Mouse (Mus musculus): ENCODE measurements around the gene Klhl18. TPM values are rescaled to one million over a fixed set of nuclear protein-coding genes. Genes with fewer than 3 reads are reported as not detected.

The Klhl18 gene
- polyA plus RNA-seq, 1 experiment from 2014 or later = 9.3 TPM

- H3K4me3 ChIP-seq (ENCODE audit: low read length) = no peak overlapping the region
- no peaks in the 10 kb centered on the region for H3K27me3 ChIP-seq (ENCODE audit: insufficient read depth, low read length)
- ATAC-seq (ENCODE audit: low FRiP score, low TSS enrichment) = no peak
- H3K36me3 ChIP-seq (ENCODE audit: insufficient read depth, low read length) = no peaks in the 10 kb centered on the region
- 85% methylated on average over 7 of the region's 7 CpGs for WGBS
- peaks cover 3% of the 10 kb centered on the region; the same call in 1 of the 2 replicates for H3K9me3 ChIP-seq (ENCODE audit: low read length)
- H3K9ac ChIP-seq (replicated peaks; ENCODE audit: low read length) = no peak overlapping the region
- H3K4me2 ChIP-seq (replicated peaks; ENCODE audit: low read depth, low read length) = no peak overlapping the region
- no peak overlapping the region for H3K27ac ChIP-seq (ENCODE audit: low read length)
- H3K4me1 ChIP-seq (ENCODE audit: insufficient read depth, low read length) = no peaks in the 10 kb centered on the region
Observed at GRCm38 (mm10) chr9:110462321-110462720, 14.2 kb downstream of the Klhl18 start.

GRCm38 (mm10) chr9:110460884-110461815 is 15.3 kb downstream of the Klhl18 start:
- H3K27me3 ChIP-seq (ENCODE audit: insufficient read depth, low read length) = no peaks in the 10 kb centered on the region
- no peak overlapping the region for H3K4me2 ChIP-seq (replicated peaks; ENCODE audit: low read depth, low read length)
- H3K27ac ChIP-seq (ENCODE audit: low read length) = no peak overlapping the region
- no peak overlapping the region for H3K4me3 ChIP-seq (ENCODE audit: low read length)
- no peaks in the 10 kb centered on the region for H3K36me3 ChIP-seq (ENCODE audit: insufficient read depth, low read length)
- no peak for ATAC-seq (ENCODE audit: low FRiP score, low TSS enrichment)
- 87% methylated on average over 18 of the region's 18 CpGs for WGBS
- H3K9ac ChIP-seq (replicated peaks; ENCODE audit: low read length) = no peak overlapping the region
- no peaks in the 10 kb centered on the region for H3K4me1 ChIP-seq (ENCODE audit: insufficient read depth, low read length)
- no peaks in the 10 kb centered on the region for H3K9me3 ChIP-seq (ENCODE audit: low read length)

GRCm38 (mm10) chr9:110459145-110459727 is 17.3 kb downstream of the Klhl18 start:
- 48% methylated on average over 2 of the region's 2 CpGs for WGBS
- no peaks in the 10 kb centered on the region for H3K9me3 ChIP-seq (ENCODE audit: low read length)
- H3K4me3 ChIP-seq (ENCODE audit: low read length) = no peak overlapping the region
- no peaks in the 10 kb centered on the region for H3K27me3 ChIP-seq (ENCODE audit: insufficient read depth, low read length)
- no peaks in the 10 kb centered on the region for H3K4me1 ChIP-seq (ENCODE audit: insufficient read depth, low read length)
- no peak for ATAC-seq (ENCODE audit: low FRiP score, low TSS enrichment)
- H3K4me2 ChIP-seq (replicated peaks; ENCODE audit: low read depth, low read length) = no peak overlapping the region
- no peaks in the 10 kb centered on the region for H3K36me3 ChIP-seq (ENCODE audit: insufficient read depth, low read length)
- no peak overlapping the region for H3K27ac ChIP-seq (ENCODE audit: low read length)
- H3K9ac ChIP-seq (replicated peaks; ENCODE audit: low read length) = no peak overlapping the region

GRCm38 (mm10) chr9:110457926-110458325 is 18.6 kb downstream of the Klhl18 start:
- Histone ChIP-seq H3K4me2 (replicated peaks; ENCODE audit: low read depth, low read length) (no peak overlapping the region), H3K9ac (replicated peaks; ENCODE audit: low read length) (no peak overlapping the region), H3K27me3 (ENCODE audit: insufficient read depth, low read length) (no peaks in the 10 kb centered on the region), H3K4me1 (ENCODE audit: insufficient read depth, low read length) (no peaks in the 10 kb centered on the region), H3K36me3 (ENCODE audit: insufficient read depth, low read length) (no peaks in the 10 kb centered on the region), H3K27ac (ENCODE audit: low read length) (no peak overlapping the region), H3K4me3 (ENCODE audit: low read length) (no peak overlapping the region), H3K9me3 (ENCODE audit: low read length) (no peaks in the 10 kb centered on the region)
- 91% methylated on average over 3 of the region's 3 CpGs for WGBS
- ATAC-seq (ENCODE audit: low FRiP score, low TSS enrichment) = no peak

- Histone ChIP-seq H3K36me3 (ENCODE audit: insufficient read depth, low read length) (no peaks in the 10 kb centered on the region), H3K4me2 (replicated peaks; ENCODE audit: low read depth, low read length) (no peak overlapping the region), H3K4me3 (ENCODE audit: low read length) (no peak overlapping the region), H3K27ac (ENCODE audit: low read length) (no peak overlapping the region), H3K27me3 (ENCODE audit: insufficient read depth, low read length) (no peaks in the 10 kb centered on the region), H3K4me1 (ENCODE audit: insufficient read depth, low read length) (no peaks in the 10 kb centered on the region), H3K9me3 (ENCODE audit: low read length) (no peaks in the 10 kb centered on the region), H3K9ac (replicated peaks; ENCODE audit: low read length) (no peak overlapping the region)
- ATAC-seq (ENCODE audit: low FRiP score, low TSS enrichment) = no peak
- 74% methylated on average over 3 of the region's 3 CpGs for WGBS
Observed at GRCm38 (mm10) chr9:110452523-110452922, 24.0 kb downstream of the Klhl18 start.

GRCm38 (mm10) chr9:110448857-110449617 is 27.5 kb downstream of the Klhl18 start:
- no peak overlapping the region for H3K27ac ChIP-seq (ENCODE audit: low read length)
- no peaks in the 10 kb centered on the region for H3K4me1 ChIP-seq (ENCODE audit: insufficient read depth, low read length)
- H3K9me3 ChIP-seq (ENCODE audit: low read length) = no peaks in the 10 kb centered on the region
- WGBS = 27% methylated on average over 11 of the region's 11 CpGs
- no peaks in the 10 kb centered on the region for H3K36me3 ChIP-seq (ENCODE audit: insufficient read depth, low read length)
- H3K4me3 ChIP-seq (ENCODE audit: low read length) = no peak overlapping the region
- H3K9ac ChIP-seq (replicated peaks; ENCODE audit: low read length) = no peak overlapping the region
- H3K4me2 ChIP-seq (replicated peaks; ENCODE audit: low read depth, low read length) = no peak overlapping the region
- no peaks in the 10 kb centered on the region for H3K27me3 ChIP-seq (ENCODE audit: insufficient read depth, low read length)
- peak; percentile 81 for ATAC-seq (ENCODE audit: low FRiP score, low TSS enrichment)

GRCm38 (mm10) chr9:110448356-110448755 is 28.1 kb downstream of the Klhl18 start:
- Histone ChIP-seq H3K9me3 (ENCODE audit: low read length) (no peaks in the 10 kb centered on the region), H3K27me3 (ENCODE audit: insufficient read depth, low read length) (no peaks in the 10 kb centered on the region), H3K4me2 (replicated peaks; ENCODE audit: low read depth, low read length) (no peak overlapping the region), H3K9ac (replicated peaks; ENCODE audit: low read length) (no peak overlapping the region), H3K36me3 (ENCODE audit: insufficient read depth, low read length) (no peaks in the 10 kb centered on the region), H3K27ac (ENCODE audit: low read length) (no peak overlapping the region), H3K4me3 (ENCODE audit: low read length) (no peak overlapping the region), H3K4me1 (ENCODE audit: insufficient read depth, low read length) (no peaks in the 10 kb centered on the region)
- ATAC-seq (ENCODE audit: low FRiP score, low TSS enrichment) = peak; percentile 42; the same call in 1 of the 2 replicates
- WGBS = 83% methylated on average over 15 of the region's 15 CpGs

GRCm38 (mm10) chr9:110440559-110440958 is 35.9 kb downstream of the Klhl18 start:
- ATAC-seq (ENCODE audit: low FRiP score, low TSS enrichment) = no peak
- H3K27me3 ChIP-seq (ENCODE audit: insufficient read depth, low read length) = no peaks in the 10 kb centered on the region
- H3K27ac ChIP-seq (ENCODE audit: low read length) = no peak overlapping the region
- 87% methylated on average over 6 of the region's 6 CpGs for WGBS
- no peaks in the 10 kb centered on the region for H3K9me3 ChIP-seq (ENCODE audit: low read length)
- H3K36me3 ChIP-seq (ENCODE audit: insufficient read depth, low read length) = peaks cover 9% of the 10 kb centered on the region; the same call in 1 of the 2 replicates
- no peaks in the 10 kb centered on the region for H3K4me1 ChIP-seq (ENCODE audit: insufficient read depth, low read length)
- H3K9ac ChIP-seq (replicated peaks; ENCODE audit: low read length) = no peak overlapping the region
- H3K4me2 ChIP-seq (replicated peaks; ENCODE audit: low read depth, low read length) = no peak overlapping the region
- no peak overlapping the region for H3K4me3 ChIP-seq (ENCODE audit: low read length)

GRCm38 (mm10) chr9:110440049-110440448 is 36.4 kb downstream of the Klhl18 start:
- Histone ChIP-seq H3K27ac (ENCODE audit: low read length) (no peak overlapping the region), H3K9me3 (ENCODE audit: low read length) (no peaks in the 10 kb centered on the region), H3K4me3 (ENCODE audit: low read length) (no peak overlapping the region), H3K27me3 (ENCODE audit: insufficient read depth, low read length) (no peaks in the 10 kb centered on the region), H3K36me3 (ENCODE audit: insufficient read depth, low read length) (peaks cover 12% of the 10 kb centered on the region; the same call in 1 of the 2 replicates), H3K4me1 (ENCODE audit: insufficient read depth, low read length) (no peaks in the 10 kb centered on the region), H3K4me2 (replicated peaks; ENCODE audit: low read depth, low read length) (no peak overlapping the region), H3K9ac (replicated peaks; ENCODE audit: low read length) (no peak overlapping the region)
- 62% methylated on average over 5 of the region's 5 CpGs for WGBS
- ATAC-seq (ENCODE audit: low FRiP score, low TSS enrichment) = no peak
